Mouse (Mus musculus) MEL (cell line): ENCODE data around the gene Gap43.

Experiments used
- CHD1 ChIP-seq: IDR thresholded peaks from 2 replicates; pipeline ENCODE4 v1.6.1; 2012; ENCODE audit warnings: low read depth, mild to moderate bottlenecking, inconsistent platforms, low read length, improper control_type of control experiment
- CTCF ChIP-seq, 3 experiments: IDR thresholded peaks in 2 of 3; conservative IDR thresholded peaks in 1 of 3; 2 replicates each; pipeline ENCODE4 v1.5.1; 2011 to 2012; ENCODE audit warnings: low read length in 3 of 3, low read depth in 2 of 3, mild to moderate bottlenecking in 2 of 3, improper control_type of control experiment in 1 of 3, inconsistent platforms in 1 of 3, mixed read lengths in 1 of 3, moderate library complexity in 1 of 3; ENCODE audit not compliant: control insufficient read depth in 1 of 3, insufficient read depth in 1 of 3, poor library complexity in 1 of 3, severe bottlenecking in 1 of 3
- GATA1 ChIP-seq: IDR thresholded peaks from 2 replicates; pipeline ENCODE4 v1.6.1; 2011; ENCODE audit warnings: low read depth, low read length, improper control_type of control experiment
- HCFC1 ChIP-seq: IDR thresholded peaks from 2 replicates; pipeline ENCODE4 v1.6.1; 2012; ENCODE audit warnings: low read depth, mild to moderate bottlenecking, inconsistent platforms, low read length, improper control_type of control experiment, moderate library complexity
- JUND ChIP-seq: IDR thresholded peaks from 2 replicates; pipeline ENCODE4 v1.6.1; 2011; ENCODE audit warnings: low read depth, mild to moderate bottlenecking, improper control_type of control experiment, low read length
- MAFK ChIP-seq: IDR thresholded peaks from 2 replicates; pipeline ENCODE4 v1.6.1; 2011; ENCODE audit warnings: low read depth, mild to moderate bottlenecking, low read length, improper control_type of control experiment, borderline replicate concordance
- MAX ChIP-seq: IDR thresholded peaks from 2 replicates; pipeline ENCODE4 v1.6.1; 2011; ENCODE audit warnings: low read length, improper control_type of control experiment
- POLR2A ChIP-seq, 2 experiments: IDR thresholded peaks; 2 replicates each; pipeline ENCODE4 v1.6.1; 2011 to 2012; ENCODE audit warnings: low read length in 2 of 2, mild to moderate bottlenecking in 2 of 2, control low read depth in 1 of 2, improper control_type of control experiment in 1 of 2, low read depth in 1 of 2, moderate library complexity in 1 of 2; ENCODE audit not compliant: control insufficient read depth in 1 of 2, insufficient read depth in 1 of 2, poor library complexity in 1 of 2
- SMC3 ChIP-seq: IDR thresholded peaks from 2 replicates; pipeline ENCODE4 v1.6.1; 2011; ENCODE audit warnings: low read depth, low read length, improper control_type of control experiment

- TF ChIP-seq POLR2A (IDR thresholded peaks at IDR 0.05; ENCODE audit: control insufficient read depth in 1 of 2, insufficient read depth in 1 of 2, low read depth in 1 of 2, low read length in 2 of 2, poor library complexity in 1 of 2) (no peak), MAFK (no peak), CTCF (IDR thresholded peaks at IDR 0.05 in 2 of 3, conservative IDR thresholded peaks at IDR 0.05 in 1 of 3; ENCODE audit: control insufficient read depth in 1 of 3, insufficient read depth in 1 of 3, low read depth in 2 of 3, low read length in 3 of 3, poor library complexity in 1 of 3, severe bottlenecking in 1 of 3) (no peak), HCFC1 (no peak), MAX (no peak), CHD1 (no peak), SMC3 (no peak), JUND (no peak), GATA1 (no peak)
Measured at GRCm38 (mm10) chr16:42291572-42291971, 48.9 kb downstream of the Gap43 start.
